Mouse (Mus musculus) forebrain, postnatal 0 days (tissue): ENCODE measurements around the gene Aff1. TPM values are rescaled to one million over a fixed set of nuclear protein-coding genes. Genes with fewer than 3 reads are reported as not detected.

Experiments
- ATAC-seq: fragments of 200-750 bp; cut with Nextera tagmentation; 2 replicates; pipeline ENCODE4 v1.8.0; 2017; ENCODE audit warnings: mild to moderate bottlenecking, moderate library complexity
- DNase-seq: peaks from one replicate; pipeline ENCODE4 v3.0.0-alpha.2; 2015
- H3K27ac ChIP-seq: fragments of 300-500 bp; sonication (generic); 2 replicates; pipeline ENCODE4 v1.5.1; 2014; ENCODE audit warnings: low read depth, mild to moderate bottlenecking, antibody characterized with exemption, low read length, moderate library complexity, mixed read lengths
- H3K27me3 ChIP-seq: fragments of 300-500 bp; sonication (generic); 2 replicates; pipeline ENCODE4 v1.6.1; 2014; ENCODE audit warnings: mild to moderate bottlenecking, low read length, mixed read lengths; ENCODE audit not compliant: insufficient read depth
- H3K36me3 ChIP-seq: fragments of 300-500 bp; sonication (generic); 2 replicates; pipeline ENCODE4 v1.6.1; 2014; ENCODE audit warnings: mild to moderate bottlenecking, moderate library complexity; ENCODE audit not compliant: insufficient read depth
- H3K4me1 ChIP-seq: fragments of 300-500 bp; sonication (generic); 2 replicates; pipeline ENCODE4 v1.6.1; 2014; ENCODE audit warnings: antibody characterized with exemption; ENCODE audit not compliant: insufficient read depth
- H3K4me2 ChIP-seq: fragments of 300-500 bp; sonication (generic); 2 replicates; pipeline ENCODE4 v1.6.1; 2014; ENCODE audit warnings: low read depth, mild to moderate bottlenecking, moderate library complexity
- H3K4me3 ChIP-seq: fragments of 300-500 bp; sonication (generic); 2 replicates; pipeline ENCODE4 v1.5.1; 2014; ENCODE audit warnings: low read depth, low read length, mixed read lengths
- H3K9ac ChIP-seq: fragments of 300-500 bp; sonication (generic); 2 replicates; pipeline ENCODE4 v1.6.1; 2014; ENCODE audit warnings: mild to moderate bottlenecking
- H3K9me3 ChIP-seq: fragments of 300-500 bp; sonication (generic); 2 replicates; pipeline ENCODE4 v1.6.1; 2016; ENCODE audit warnings: low read length
- CTCF ChIP-seq: sonication (generic); IDR thresholded peaks from 2 replicates; pipeline ENCODE4 v1.5.1; 2016; ENCODE audit warnings: antibody characterized with exemption, control low read depth, low read depth
- WGBS: fragments of 180-500 bp; shearing (Covaris S2); extraction: QIAGEN DNeasy Blood & Tissue Kit; methylation state at CpG from one replicate; pipeline ENCODE4 v1.1.7; 2014; 5-methylcytosine and 5-hydroxymethylcytosine counted together
- polyA plus RNA-seq: library from polyadenylated mRNA; unstranded; fragments of >200 nt; fragmentation: Nextera tagmentation; extraction: Ambion mirVana; gene quantifications from 2 replicates; pipeline ENCODE4 v1.2.1, GENCODE M21; 2015
- total RNA-seq: library from RNA; depleted of rRNA; stranded (reverse); fragments of >200 nt; gene quantifications from 2 replicates; pipeline ENCODE4 v1.2.3, GENCODE M21; 2014

The Aff1 gene
- total and polyA plus RNA-seq, 2 experiments from 2014 or later: 1.0 to 4.0 TPM

DNA sequence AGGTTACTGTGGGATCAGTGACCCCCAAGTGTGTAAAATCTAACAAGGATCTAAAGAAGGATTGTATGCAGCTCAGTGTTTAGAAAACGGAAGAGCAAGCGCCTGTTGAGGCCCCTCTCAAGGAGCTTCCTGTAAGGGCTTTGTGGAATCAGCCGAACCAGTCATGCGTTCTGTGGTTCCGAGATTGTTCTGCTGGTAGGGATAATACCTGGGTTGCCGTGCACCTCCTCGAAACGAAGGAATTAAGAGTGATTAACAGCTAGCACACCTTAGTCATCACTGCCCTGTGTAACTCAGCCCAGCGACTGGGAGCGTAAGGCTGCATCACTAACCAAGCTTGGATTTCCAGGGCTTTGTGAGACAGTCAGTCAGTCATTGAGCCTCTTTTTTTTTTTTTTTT, 87.7 kb downstream of the Aff1 start:
- ATAC-seq (no peak), DNase-seq (no peak)
- H3K9ac ChIP-seq: no peak overlapping the region
- H3K4me1 ChIP-seq: peaks cover 20% of the 10 kb centered on the region
- 34% methylated on average over 10 of the region's 10 CpGs for WGBS
- H3K4me2 ChIP-seq: no peak overlapping the region
- H3K9me3 ChIP-seq: no peaks in the 10 kb centered on the region
- no peak overlapping the region for H3K4me3 ChIP-seq
- no peaks in the 10 kb centered on the region for H3K36me3 ChIP-seq
- H3K27me3 ChIP-seq: no peaks in the 10 kb centered on the region
- no peak overlapping the region for H3K27ac ChIP-seq
- TF ChIP-seq CTCF: no peak

DNA sequence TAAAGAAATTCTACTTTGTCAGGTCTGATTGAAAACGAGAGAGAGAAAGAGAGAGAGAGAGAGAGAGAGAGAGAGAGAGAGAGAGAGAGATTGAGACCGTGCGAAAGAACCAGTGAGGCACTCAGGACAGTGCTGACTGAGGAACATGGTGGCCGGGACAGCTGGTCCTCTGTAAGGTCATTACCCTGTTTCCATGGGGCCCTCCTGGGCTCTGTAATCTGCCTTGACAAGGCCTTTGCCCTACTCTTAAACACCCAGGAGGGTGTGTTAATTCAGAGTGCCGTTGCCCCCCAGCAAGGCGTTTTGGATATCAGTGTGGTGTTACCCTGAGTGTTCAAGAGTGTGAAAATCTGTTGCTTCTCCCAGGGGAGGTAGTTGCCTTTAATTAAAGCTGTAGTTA, 88.1 kb downstream of the Aff1 start:
- WGBS: 40% methylated on average over 6 of the region's 6 CpGs
- Histone ChIP-seq H3K4me1 (peaks cover 17% of the 10 kb centered on the region), H3K9me3 (no peaks in the 10 kb centered on the region), H3K36me3 (no peaks in the 10 kb centered on the region), H3K4me3 (no peak overlapping the region), H3K27ac (no peak overlapping the region), H3K9ac (no peak overlapping the region), H3K4me2 (no peak overlapping the region), H3K27me3 (no peaks in the 10 kb centered on the region)
- no peak for DNase-seq
- no peak for ATAC-seq
- no peak for TF ChIP-seq CTCF

DNA sequence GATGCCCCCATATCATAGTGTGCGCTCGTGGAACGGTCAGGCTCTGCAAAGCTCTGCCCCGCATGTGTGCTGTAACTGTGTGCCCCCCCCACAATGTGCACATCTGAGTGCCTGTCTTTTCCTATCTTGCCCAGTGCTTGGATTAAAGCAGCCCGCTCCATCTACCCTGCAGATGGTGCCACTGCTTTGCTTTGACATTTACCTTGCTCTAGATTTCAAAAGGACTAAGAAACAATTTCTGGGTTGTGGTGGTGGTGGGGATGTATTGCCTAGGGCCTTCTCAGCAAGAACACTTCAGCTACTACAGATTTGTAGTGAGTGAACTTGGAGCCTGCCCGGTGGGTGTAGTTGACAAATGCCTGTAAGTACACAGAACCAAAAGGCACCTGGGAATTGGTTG, 88.7 kb downstream of the Aff1 start:
- Histone ChIP-seq H3K9ac (no peak overlapping the region), H3K9me3 (no peaks in the 10 kb centered on the region), H3K4me3 (no peak overlapping the region), H3K27ac (no peak overlapping the region), H3K27me3 (no peaks in the 10 kb centered on the region), H3K4me1 (peaks cover 17% of the 10 kb centered on the region), H3K36me3 (no peaks in the 10 kb centered on the region), H3K4me2 (no peak overlapping the region)
- ATAC-seq: no peak
- WGBS: 78% methylated on average over 6 of the region's 6 CpGs
- TF ChIP-seq CTCF: peak; percentile 14; the same call in 1 of the 2 replicates
- no peak for DNase-seq

DNA sequence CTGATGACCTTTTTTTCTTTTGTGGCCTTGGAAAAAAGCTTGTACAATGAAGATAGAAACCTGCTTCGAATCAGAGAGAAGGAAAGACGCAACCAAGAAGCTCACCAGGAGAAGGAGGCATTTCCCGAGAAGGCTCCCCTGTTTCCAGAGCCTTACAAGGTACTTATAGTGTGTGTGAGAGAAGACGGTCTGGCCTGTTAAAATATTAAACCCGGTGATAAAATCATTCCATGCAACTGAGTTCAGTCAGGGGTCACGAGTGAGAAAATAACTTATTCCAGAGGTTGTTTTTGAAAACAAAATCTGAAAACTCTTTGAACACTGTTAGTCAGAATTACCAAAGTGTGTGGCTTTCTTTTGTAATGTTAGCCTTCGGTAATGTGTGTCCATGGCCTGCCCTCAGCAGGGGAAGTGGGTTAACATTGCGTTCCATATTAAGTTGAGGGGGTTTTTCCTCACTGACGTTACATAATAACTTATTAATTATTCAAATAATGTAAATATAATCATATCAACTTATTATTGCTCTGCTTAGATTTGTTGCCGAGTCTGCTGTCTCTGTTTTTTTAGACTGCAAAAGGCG, 91.0 kb downstream of the Aff1 start:
- Histone ChIP-seq H3K27me3 (no peaks in the 10 kb centered on the region), H3K9me3 (no peaks in the 10 kb centered on the region), H3K4me2 (no peak overlapping the region), H3K4me3 (no peak overlapping the region), H3K27ac (no peak overlapping the region), H3K9ac (no peak overlapping the region), H3K4me1 (peaks cover 8% of the 10 kb centered on the region), H3K36me3 (no peaks in the 10 kb centered on the region)
- DNase-seq (no peak), ATAC-seq (no peak)
- 90% methylated on average over 11 of the region's 11 CpGs for WGBS
- TF ChIP-seq CTCF: no peak

DNA sequence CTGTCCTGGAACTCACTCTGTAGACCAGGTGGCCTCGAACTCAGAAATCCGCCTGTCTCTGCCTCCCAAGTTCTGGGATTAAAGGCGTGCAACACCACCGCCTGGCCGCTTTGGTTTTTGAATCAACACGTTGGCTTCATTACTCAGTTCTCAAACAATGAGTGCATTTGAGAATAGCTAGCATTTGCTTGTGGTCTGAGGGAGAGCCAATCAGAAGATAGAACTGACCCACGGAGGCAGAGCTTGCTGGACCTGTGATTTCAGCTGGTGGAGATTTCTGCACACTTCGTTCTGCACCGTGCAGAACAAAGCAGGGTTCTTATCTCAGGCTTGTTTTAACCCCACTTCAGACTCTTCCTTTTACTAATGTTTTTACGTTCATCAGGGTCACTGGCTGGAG, 93.9 kb downstream of the Aff1 start:
- Histone ChIP-seq H3K4me1 (0 out of 2 replicates have a peak, but pooled peaks cover 5% of the 10 kb centered on the region), H3K4me3 (no peak overlapping the region), H3K27ac (no peak overlapping the region), H3K36me3 (no peaks in the 10 kb centered on the region), H3K27me3 (no peaks in the 10 kb centered on the region), H3K9ac (no peak overlapping the region), H3K4me2 (no peak overlapping the region), H3K9me3 (no peaks in the 10 kb centered on the region)
- no peak for ATAC-seq
- 75% methylated on average over 10 of the region's 10 CpGs for WGBS
- DNase-seq: no peak
- TF ChIP-seq CTCF: no peak

DNA sequence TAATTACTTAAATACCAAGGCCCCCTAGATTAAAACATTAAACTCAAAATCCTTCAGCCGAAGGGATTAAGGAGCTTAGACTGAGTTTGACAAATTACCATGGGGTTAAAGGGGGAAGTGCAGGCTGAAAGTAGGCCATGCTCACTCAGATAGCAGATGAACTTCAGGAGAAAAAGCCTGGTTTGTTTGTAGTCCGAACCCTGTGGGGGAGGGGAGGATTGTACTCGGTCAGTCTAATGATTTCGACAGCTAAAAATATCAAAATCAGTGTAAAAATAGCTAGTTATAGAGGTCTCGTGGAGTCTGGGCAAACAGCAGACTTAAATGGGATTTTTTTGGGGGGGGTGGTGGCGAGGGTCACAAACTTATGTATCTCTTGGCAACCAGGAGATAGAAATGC, 96.3 kb downstream of the Aff1 start:
- Histone ChIP-seq H3K27ac (no peak overlapping the region), H3K27me3 (no peaks in the 10 kb centered on the region), H3K4me1 (0 out of 2 replicates have a peak, but pooled peaks cover 5% of the 10 kb centered on the region), H3K4me3 (no peak overlapping the region), H3K36me3 (no peaks in the 10 kb centered on the region), H3K4me2 (no peak overlapping the region), H3K9ac (no peak overlapping the region), H3K9me3 (no peaks in the 10 kb centered on the region)
- TF ChIP-seq CTCF: no peak
- DNase-seq: no peak
- WGBS: 34% methylated on average over 6 of the region's 6 CpGs
- ATAC-seq: no peak

DNA sequence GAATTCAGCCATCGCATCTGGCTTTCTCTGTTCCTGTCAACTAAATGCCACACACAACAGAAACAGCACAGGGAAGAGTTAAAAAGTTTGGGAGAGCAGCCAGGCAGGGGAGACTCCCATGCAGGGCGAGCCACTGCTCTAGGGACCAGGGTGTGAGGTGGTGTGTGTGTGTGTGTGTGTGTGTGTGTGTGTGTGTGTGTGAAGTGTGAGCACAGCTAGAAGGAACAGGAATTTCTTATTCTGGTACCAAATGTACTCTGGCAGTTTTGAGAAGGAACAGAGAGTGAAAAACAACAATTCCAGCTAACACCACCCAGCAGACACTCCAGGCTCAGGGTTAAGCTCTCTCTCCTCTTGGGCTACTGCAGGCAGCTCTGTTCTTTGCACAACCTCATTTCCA, 96.8 kb downstream of the Aff1 start:
- no peaks in the 10 kb centered on the region for H3K27me3 ChIP-seq
- peak; percentile 40; the same call in 1 of the 2 replicates for ATAC-seq
- H3K36me3 ChIP-seq: no peaks in the 10 kb centered on the region
- no peaks in the 10 kb centered on the region for H3K9me3 ChIP-seq
- TF ChIP-seq CTCF: no peak
- DNase-seq: peak; percentile 26
- 26% methylated on average over 2 of the region's 2 CpGs for WGBS
- H3K9ac ChIP-seq: no peak overlapping the region
- 0 out of 2 replicates have a peak, but pooled peaks cover 5% of the 10 kb centered on the region for H3K4me1 ChIP-seq
- no peak overlapping the region for H3K4me2 ChIP-seq
- no peak overlapping the region for H3K4me3 ChIP-seq
- H3K27ac ChIP-seq: no peak overlapping the region; the same call in 1 of the 2 replicates
